Mouse (Mus musculus) cerebellum, adult 2 months (tissue): ENCODE data around the gene Slc2a2. TPM values are rescaled to one million over a fixed set of nuclear protein-coding genes. Genes with fewer than 3 reads are reported as not detected.

Experiments used
- DNase-seq, 2 experiments: peaks; one replicate each; pipeline ENCODE4 v3.0.0; 2021
- H3K27ac ChIP-seq: fragments of 200-500 bp; 2 replicates; pipeline ENCODE4 v1.5.1; 2012; ENCODE audit warnings: low read length, control low read depth, inconsistent platforms; ENCODE audit not compliant: insufficient read depth
- H3K27me3 ChIP-seq: fragments of 200-500 bp; 2 replicates; pipeline ENCODE4 v1.6.1; 2012; ENCODE audit warnings: inconsistent platforms, mild to moderate bottlenecking, low read length, moderate library complexity; ENCODE audit not compliant: control insufficient read depth, insufficient read depth
- H3K4me1 ChIP-seq: fragments of 200-500 bp; 2 replicates; pipeline ENCODE4 v1.6.1; 2011; ENCODE audit warnings: low read length; ENCODE audit not compliant: control insufficient read depth, insufficient read depth
- H3K4me3 ChIP-seq: fragments of 200-500 bp; replicated peaks from 2 replicates; pipeline ENCODE3; 2011; ENCODE audit warnings: mild to moderate bottlenecking, low read depth, low read length, control low read depth; ENCODE audit not compliant: insufficient read depth
- CTCF ChIP-seq: fragments of 200-500 bp; IDR thresholded peaks from 2 replicates; pipeline ENCODE4 v1.5.1; 2011; ENCODE audit warnings: low read depth, mild to moderate bottlenecking, control low read depth, low read length, moderate library complexity, borderline replicate concordance; ENCODE audit not compliant: insufficient read depth
- POLR2A ChIP-seq: fragments of 200-500 bp; IDR thresholded peaks from 2 replicates; pipeline ENCODE4 v1.6.1; 2011; ENCODE audit warnings: low read length, control low read depth, borderline replicate concordance; ENCODE audit not compliant: insufficient read depth
- WGBS: fragments of 180-500 bp; shearing (Covaris S2); methylation state at CpG from one replicate; pipeline ENCODE4 v1.1.7; 2018; 5-methylcytosine and 5-hydroxymethylcytosine counted together
- polyA plus RNA-seq: library from polyadenylated mRNA; depleted of rRNA; stranded (reverse); fragments of >200 nt; gene quantifications from 2 replicates; pipeline ENCODE4 v1.2.3, GENCODE M21; 2012

The Slc2a2 gene
- polyA plus RNA-seq, 1 experiment, result 0.10 TPM

DNA sequence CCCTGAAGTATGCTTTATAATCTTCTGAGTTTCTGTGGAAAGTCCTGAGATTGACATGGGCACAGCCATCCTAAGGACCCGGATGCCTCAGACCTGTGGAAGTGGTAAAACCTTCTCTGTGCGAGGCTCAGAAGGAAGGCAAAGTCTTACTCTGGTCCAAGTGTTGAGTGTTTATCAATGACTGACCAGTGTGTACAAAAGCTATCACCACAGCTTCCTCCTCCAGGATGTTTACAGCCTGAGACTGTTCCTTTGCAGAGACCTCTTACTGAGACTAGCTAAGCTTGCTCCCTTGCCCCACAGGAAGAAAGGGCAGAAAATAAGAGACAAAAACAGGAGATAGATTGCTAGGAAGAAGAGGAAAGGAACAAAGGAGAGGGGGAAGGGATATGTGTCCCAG, 12.2 kb upstream of the Slc2a2 start:
- no peak for TF ChIP-seq POLR2A
- TF ChIP-seq CTCF, result no peak
- DNase-seq, result no peak
- WGBS, result 94% methylated on average over 2 of the region's 2 CpGs
- H3K27ac ChIP-seq, result no peak overlapping the region
- H3K4me3 ChIP-seq, result no peak overlapping the region
- no peaks in the 10 kb centered on the region for H3K4me1 ChIP-seq
- no peaks in the 10 kb centered on the region for H3K27me3 ChIP-seq

DNA sequence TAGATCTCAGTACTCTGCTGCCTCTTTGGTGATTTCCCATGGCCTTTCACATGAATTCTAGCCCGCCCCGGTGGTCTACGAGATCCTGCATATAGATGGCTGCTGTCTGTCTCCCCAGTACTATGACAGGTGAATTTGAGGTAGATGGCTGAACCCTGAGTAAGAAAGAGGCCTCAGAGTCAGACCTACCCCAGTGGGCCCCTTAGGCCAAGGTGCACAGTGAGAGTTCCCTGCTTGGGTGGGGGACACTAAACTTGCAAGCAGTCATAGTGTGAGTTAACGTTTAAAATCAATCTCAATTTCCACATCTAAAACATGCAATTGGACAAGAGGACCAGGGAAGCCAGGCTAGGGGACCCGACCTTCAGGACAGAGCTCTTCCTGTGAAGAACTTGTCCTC, 2.9 kb upstream of the Slc2a2 start:
- 95% methylated on average over 5 of the region's 5 CpGs for WGBS
- no peak for DNase-seq
- TF ChIP-seq CTCF, result no peak
- no peak for TF ChIP-seq POLR2A
- Histone ChIP-seq H3K4me3 (no peak overlapping the region), H3K27ac (no peak overlapping the region), H3K4me1 (no peaks in the 10 kb centered on the region), H3K27me3 (no peaks in the 10 kb centered on the region; the same call in 1 of the 2 replicates)

DNA sequence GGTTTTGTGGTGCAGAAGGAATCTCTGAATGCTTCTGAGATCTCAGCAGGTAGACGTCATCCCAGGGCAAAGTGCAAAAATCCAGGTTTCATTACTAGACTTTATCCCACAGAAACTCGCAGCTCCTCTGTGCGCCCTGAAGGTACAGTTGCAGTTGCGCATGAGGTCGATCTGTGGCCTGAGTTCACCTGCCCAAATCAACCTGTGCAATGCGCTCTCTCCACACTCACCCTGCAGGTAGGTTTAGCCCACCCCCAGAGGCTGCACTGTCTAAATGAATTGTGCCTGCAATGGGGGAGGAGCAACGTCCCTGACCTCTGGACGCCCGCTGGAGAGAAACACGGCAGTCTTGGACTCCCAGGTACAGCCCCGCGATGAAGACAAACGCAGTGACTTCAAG, 2.1 kb upstream of the Slc2a2 start:
- Histone ChIP-seq H3K27ac (no peak overlapping the region), H3K4me1 (no peaks in the 10 kb centered on the region), H3K4me3 (no peak overlapping the region), H3K27me3 (no peaks in the 10 kb centered on the region; the same call in 1 of the 2 replicates)
- TF ChIP-seq CTCF, result no peak
- TF ChIP-seq POLR2A, result no peak
- DNase-seq, result no peak
- 87% methylated on average over 13 of the region's 13 CpGs for WGBS

DNA sequence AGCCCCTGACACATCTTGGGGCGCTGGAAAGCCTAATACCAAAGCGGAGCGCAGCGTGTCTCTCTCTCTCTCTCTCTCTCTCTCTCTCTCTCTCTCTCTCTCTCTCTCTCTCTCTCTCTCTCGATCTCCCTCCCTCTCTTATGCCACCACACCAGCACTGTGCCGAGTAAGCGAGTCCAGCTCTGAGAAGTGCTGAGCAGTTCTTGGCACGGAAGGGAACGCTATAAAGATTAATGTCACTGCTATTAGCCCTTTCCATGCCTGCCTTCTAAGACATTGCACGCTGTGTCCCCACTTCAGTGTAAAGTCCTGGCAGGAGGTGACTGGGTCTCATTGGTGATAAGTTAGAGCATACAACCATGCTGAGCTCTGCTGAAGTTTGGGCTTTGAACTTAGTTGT, 1.5 kb upstream of the Slc2a2 start:
- Histone ChIP-seq H3K4me1 (no peaks in the 10 kb centered on the region), H3K27ac (no peak overlapping the region), H3K27me3 (no peaks in the 10 kb centered on the region; the same call in 1 of the 2 replicates), H3K4me3 (no peak overlapping the region)
- TF ChIP-seq CTCF, result no peak
- no peak for TF ChIP-seq POLR2A
- DNase-seq, result no peak
- WGBS, result 70% methylated on average over 10 of the region's 10 CpGs

DNA sequence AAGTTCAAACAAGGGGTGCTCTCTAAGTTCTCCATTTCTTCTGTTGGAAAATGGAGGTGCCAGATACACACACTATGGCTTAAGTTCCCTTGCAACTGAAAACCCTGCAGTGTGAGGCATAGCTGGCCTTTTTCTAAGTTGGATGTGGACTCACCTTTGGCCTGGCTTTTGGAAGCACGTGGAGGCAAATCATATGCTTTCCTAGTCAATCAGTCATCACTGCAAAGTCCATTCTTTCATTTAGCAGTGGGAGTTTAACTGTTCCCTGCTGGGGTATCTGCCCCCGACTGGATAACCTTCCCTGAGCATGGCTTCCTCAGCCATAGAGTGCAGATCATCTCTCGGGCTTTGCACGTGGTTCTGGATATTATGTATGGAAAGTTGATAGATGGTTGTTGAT, 1.9 kb downstream of the Slc2a2 start:
- 54% methylated on average over 4 of the region's 4 CpGs for WGBS
- TF ChIP-seq CTCF, result no peak
- no peak for TF ChIP-seq POLR2A
- H3K27ac ChIP-seq, result no peak overlapping the region
- no peak overlapping the region for H3K4me3 ChIP-seq
- no peaks in the 10 kb centered on the region for H3K4me1 ChIP-seq
- H3K27me3 ChIP-seq, result no peaks in the 10 kb centered on the region; the same call in 1 of the 2 replicates
- no peak for DNase-seq

DNA sequence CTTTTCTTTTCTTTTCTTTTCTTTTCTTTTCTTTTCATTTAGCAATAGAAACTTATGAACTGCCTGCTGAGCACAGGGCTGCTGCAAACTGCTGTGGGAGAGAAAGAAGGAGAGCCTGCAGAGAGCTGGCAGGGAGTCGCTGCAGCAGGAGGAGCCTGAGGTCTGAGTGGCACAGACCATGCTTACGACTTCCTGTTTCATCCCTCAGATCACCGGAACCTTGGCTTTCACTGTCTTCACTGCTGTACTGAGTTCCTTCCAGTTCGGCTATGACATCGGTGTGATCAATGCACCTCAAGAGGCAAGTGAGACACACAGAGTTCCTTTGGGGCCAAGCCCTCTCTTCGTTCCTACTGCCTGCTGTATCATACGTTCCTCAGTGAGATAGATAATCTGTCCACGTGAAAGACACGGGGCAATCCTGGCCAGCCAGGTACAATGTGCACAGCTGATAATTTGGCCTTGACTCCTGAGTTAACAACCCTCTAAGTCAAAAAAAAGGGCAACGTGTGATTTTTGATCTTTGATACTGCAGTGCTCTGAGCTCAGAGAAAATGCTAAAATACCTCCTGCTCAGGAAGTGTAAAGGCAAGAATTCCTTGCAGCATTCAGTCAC, 7.9 kb downstream of the Slc2a2 start:
- Histone ChIP-seq H3K27me3 (no peaks in the 10 kb centered on the region), H3K4me3 (no peak overlapping the region), H3K4me1 (no peaks in the 10 kb centered on the region), H3K27ac (no peak overlapping the region)
- WGBS, result 61% methylated on average over 10 of the region's 10 CpGs
- DNase-seq, result no peak
- TF ChIP-seq CTCF (no peak), POLR2A (no peak)

DNA sequence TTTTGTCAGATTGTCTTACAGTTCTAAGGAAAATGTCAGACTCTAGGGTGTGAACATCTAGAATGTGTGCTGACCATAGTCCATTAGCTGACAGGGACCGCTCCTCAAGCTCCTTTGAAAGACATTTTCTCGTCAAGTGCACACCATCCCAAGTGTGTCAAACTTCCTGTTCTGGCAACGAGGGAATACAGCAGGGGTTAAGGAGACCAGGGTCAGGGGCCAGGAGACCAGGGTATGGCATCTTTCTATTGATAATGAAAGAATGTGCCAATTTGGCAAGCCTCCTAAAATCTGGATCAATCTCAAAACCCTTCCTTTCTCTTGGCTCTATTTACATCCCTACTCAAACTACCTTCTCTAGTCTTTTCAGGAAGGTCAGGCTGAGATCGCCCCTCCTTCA, 9.0 kb downstream of the Slc2a2 start:
- no peaks in the 10 kb centered on the region for H3K27me3 ChIP-seq
- no peak for DNase-seq
- H3K4me1 ChIP-seq, result no peaks in the 10 kb centered on the region
- WGBS, result 72% methylated on average over 4 of the region's 4 CpGs
- TF ChIP-seq POLR2A (no peak), CTCF (no peak)
- no peak overlapping the region for H3K27ac ChIP-seq
- no peak overlapping the region for H3K4me3 ChIP-seq

DNA sequence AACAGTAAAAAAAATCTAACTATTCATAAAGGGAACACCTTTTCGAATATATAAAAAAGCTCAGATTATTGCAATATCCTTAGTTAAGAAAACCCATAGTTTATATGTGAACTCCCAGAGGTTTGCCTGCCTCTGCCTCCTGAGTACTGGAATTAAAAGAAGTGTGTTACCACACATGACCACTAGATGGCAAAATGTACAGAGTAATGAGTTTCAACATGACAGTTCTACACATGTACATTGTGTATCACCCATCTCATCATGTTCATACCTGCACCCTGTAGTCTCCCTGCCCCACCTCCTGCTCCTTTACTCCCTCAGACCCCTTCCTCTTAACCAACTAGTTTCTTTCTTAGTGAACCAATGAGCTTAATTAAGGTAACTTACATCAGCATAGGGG, 12.0 kb downstream of the Slc2a2 start:
- Histone ChIP-seq H3K27me3 (no peaks in the 10 kb centered on the region), H3K4me3 (no peak overlapping the region), H3K4me1 (no peaks in the 10 kb centered on the region), H3K27ac (no peak overlapping the region)
- DNase-seq, result no peak
- TF ChIP-seq POLR2A (no peak), CTCF (peak; percentile 34)
- 76% methylated on average over 1 of the region's 1 CpGs for WGBS
